Mouse (Mus musculus): ENCODE data around the gene Iqgap1.
A peak's percentile ranks its signal among the peaks of the same experiment; 100 is the strongest.

The Iqgap1 gene

DNA sequence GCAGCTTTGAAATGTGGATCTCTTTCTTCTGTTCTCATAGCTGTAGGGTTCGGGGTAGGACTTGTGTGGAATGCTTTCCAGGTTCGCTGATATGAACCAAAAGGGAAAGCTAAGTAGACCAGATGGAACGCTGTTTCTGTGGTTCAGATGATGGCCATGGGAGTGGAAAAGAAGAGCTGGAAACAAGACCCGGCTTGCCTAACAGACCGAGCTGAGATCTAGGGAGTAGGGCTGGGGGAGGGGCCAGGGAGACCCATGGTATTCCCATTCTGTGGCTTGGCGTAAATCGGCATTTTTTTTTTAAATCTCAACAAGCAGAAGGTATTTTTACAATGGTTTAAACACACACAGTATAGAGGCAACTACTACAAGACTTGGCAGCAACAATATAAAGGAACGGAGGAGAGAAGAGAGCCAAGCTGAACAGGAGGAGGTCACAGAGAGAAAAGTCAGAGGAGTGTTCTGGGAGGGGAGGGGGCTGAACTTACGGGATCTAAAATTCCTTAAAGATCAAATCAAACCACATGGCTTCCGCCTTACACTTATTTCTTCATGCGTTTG lies at the start of gene Iqgap1:
Gene Iqgap1, minus strand, starts transcription at position 132 of the 561 bp plus-strand sequence.
- DNase-seq = peak; percentile 43

DNA sequence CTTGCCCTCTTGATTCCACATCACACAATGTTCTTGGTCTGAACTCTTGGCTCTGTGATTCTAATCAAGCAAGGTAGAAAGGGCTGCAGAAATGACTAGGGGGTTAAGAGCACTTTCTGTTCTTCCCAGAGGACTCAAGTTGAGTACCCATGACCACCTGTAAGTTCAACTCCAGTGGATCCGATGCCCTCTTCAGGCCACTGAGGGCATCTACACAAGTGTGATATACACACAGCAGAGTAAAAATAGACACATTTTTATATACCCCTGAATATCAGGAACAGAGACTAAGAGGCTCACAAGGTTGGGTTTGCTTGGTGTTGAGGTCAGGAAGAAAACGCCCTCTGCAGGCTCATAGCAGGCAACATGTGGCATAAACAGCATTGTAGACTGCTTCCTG lies 47.9 kb upstream of the Iqgap1 start:
- no peak for DNase-seq

DNA sequence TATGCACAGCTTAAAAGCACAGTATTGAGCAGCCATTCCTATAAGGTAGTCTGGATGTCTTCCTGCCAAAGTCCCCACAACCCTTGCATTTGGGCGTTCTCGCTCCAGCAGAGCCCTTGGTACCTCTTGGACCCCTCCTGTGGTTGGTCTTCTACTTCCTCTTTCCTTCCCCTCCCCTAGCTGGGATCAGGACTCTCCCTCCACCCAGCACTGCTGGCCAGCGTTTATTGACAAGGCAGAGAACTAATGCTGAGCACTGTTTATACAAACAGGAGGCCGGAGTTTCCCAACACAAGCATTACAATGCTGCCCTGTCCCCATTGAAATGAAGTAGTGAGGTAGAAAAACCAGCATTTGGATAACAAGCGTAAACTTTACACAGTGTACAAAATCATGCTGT lies 47.3 kb upstream of the Iqgap1 start:
- no peak for DNase-seq

DNA sequence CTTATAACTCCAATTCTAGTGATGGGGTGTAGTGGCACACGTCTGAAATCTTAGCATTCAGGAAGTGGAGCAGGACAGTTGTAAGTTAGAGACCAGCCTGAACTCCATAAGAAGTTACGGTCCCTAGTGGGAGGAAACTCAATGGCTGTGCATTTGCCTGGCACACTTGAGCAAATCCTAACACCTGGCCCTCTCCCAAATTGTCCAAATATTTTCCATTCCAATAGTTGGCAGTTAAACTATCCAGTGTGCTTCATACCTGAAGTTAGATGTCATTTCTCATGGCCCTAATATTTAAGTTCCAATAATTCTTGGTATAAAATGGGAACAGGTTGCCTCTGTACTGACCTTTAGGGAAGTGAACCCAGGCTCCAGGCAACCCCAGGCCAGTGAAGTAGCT lies 42.9 kb upstream of the Iqgap1 start:
- DNase-seq = no peak

DNA sequence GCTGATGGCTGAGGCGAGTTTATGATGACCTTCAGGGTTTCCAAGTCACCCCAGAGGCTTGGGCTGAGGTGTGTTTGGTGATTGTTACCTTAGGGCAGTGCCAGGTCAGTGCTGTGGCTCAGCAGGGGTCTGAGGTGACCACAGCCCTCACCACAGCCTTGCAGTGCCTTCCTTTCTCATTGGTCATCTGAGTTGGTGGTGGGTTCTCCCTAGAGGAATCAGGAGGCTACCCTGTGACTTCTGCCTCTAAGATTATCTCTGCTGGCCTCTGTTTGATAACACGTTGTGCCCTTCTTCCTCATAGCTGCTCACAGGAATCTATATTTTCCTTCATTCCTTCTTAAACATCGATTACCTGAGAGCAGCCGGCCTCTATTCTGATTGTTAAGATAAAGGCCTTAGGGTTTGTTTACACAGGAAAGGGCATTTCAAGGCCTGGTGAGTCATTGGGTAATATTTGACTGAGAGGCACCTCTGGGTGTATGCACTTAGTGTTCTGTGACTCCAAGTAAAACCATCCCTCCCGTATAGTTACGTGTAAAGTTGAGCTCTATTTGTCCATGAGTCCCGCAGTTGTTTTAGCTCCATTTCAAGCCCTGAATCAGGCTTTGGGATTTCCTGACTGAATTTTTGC lies 40.9 kb upstream of the Iqgap1 start:
- no peak for DNase-seq

DNA sequence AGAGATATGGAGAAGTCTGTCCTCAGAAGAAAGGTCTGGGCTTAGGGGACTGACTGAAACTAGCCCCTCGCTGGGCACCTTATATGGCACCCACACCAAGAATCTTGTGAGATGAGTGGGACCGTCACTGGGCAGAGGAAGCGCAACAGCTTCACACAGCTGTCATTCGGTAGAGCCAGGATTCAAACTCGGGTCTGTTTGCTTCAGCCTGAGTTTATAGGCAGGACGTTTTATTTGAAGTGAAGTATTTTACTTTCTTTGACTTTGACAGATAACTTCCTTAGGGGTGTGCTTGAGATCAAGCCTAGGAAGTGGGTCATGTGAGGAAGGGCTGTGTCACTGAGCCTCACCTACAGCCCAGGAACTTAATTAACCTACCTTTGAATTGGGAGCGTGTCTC lies 39.7 kb upstream of the Iqgap1 start:
- no peak for DNase-seq

DNA sequence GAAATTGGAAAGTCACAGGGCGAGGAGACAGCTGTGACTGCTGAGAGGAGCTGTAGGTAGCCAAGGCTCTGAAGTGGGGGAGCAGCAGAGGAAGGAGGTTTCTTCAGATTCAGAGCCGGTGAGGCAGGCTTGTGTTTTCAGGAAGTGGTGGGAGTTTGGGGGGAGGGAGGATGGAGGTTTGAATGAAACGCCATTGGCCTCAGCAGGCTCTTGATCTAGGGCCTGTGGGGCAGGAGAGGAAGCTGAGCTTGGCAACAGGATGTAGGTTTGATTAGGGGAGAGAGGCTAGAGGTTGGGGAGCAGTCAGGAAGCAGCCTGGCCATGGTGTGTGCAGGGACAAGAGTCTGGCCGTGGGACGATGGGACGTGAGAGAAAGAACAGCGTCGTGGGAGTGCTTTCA lies 39.1 kb upstream of the Iqgap1 start:
- DNase-seq = peak; percentile 49

DNA sequence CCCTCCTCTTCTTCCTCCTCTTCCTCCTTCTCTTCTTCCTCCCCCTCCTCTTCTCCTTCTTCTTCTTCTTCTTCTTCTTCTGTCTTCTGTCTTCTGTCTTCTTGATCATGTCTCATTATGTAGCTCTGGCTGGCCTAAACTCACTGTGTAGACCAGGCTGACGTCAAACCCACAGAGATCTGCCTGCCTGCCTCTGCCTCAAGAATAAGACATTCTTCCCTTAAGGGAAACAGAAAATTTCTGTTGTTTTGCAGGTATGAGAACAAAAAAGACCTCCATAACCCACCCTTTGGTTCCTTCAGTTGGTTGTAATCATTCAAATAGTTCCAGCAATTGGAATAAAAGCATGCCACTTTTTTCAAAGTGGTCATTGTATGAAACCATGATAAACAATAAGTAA lies 38.4 kb upstream of the Iqgap1 start:
- DNase-seq = no peak

DNA sequence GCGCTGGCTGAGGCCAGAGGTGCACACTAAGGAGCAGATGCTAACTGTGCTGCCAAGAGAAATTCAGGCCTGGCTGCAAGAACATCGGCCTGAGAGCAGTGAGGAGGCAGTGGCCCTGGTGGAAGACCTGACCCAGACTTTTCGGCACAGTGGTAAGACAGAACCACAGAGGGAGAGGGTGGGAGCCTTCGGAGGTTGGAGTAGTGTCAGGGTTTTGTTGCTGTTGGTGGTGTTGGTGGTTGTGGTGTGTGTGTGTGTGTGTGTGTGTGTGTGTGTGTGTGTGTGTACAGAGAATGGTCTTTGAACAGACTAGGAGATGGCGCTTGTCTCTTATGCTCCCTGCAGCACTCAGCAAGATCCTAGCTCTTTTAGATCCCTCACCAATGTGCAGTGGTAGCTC lies 37.7 kb upstream of the Iqgap1 start:
- DNase-seq = no peak

DNA sequence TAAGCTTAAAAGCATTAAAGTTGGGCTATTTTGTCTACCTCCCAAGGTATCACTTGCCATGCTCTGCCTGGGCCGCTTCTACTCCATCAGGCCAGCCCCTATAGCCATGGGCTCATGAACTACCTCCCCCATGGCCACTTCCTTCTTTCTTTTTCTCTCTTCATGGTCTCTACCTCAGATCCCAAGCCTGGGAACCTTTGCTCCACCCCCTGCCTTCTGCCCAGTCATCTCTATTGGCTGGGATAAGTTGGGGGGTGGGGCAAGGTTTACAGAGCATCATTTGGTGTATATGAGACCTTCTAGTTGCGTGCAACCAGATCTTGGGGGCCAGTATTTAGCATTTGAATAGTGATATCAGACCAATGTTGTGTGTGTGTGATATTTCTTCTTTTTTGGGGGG lies 36.7 kb upstream of the Iqgap1 start:
- no peak for DNase-seq

DNA sequence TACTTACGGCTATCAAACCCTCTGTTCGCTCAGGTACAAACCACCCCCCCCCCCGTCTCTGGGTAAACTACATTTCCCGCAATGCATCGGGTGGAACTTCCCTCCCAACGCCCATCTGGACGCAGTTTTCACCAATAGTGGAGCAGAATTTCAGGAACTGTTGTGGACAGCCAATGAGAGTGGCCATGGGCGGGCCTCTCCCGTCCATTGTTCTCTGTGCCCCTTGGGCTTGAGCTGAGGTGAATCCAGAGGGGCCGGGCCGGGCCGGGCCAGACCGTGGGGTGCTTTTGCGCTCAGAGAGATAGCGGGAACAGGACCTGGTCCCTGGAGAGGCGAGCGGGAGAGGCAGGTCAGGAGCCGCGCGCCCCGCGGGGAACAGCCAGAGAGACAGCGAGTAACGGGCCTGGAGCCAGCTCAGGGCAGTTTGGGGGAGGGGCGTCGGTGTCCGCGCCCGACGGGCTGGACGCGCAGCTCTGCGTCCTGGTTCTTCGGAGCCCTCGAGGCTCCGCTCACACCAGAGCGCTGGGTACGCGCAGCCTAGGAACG lies 35.0 kb upstream of the Iqgap1 start, which contains the start of gene Zscan2:
Gene Zscan2, plus strand, starts transcription at position 192 of the 546 bp plus-strand sequence.
- peak; percentile 95 for DNase-seq

DNA sequence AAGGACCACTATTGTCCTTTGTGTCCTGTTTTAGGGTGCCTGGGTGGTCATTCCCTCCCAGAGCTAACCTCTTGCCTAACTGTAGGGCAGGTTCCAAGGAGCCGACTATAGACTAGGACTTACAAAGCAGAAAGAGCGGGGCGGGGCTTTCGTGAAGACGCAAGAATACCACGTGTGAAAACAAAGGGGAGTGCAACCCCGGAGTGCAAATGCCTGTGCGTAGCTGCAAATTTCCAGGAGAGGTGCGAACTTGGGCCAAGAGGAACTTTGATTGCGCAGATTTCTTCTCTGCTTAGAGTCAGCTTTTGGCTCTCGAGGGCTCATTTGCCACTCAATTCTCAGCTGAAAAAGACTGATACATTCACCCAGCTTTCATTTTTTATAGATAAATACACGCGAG lies 34.5 kb upstream of the Iqgap1 start:
- DNase-seq = peak; percentile 81

DNA sequence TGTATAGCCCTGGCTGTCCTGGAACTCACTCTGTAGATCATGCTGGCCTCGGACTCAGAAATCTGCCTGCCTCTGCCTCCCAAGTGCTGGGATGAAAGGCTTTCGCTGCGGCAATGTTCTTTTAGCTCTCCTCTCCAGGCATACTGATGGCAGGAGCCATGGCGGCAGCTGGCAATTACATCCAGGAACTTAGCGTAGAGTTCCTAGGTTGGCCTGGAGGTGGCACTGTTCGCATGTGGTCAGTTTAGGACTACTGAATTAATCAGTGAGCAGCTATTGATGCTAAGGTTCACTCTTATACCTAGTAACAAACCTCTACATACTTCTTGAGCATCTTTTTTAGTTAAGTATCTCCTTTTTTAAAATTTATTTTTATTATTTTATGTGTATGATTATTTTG lies 31.4 kb upstream of the Iqgap1 start:
- DNase-seq = peak; percentile 88

DNA sequence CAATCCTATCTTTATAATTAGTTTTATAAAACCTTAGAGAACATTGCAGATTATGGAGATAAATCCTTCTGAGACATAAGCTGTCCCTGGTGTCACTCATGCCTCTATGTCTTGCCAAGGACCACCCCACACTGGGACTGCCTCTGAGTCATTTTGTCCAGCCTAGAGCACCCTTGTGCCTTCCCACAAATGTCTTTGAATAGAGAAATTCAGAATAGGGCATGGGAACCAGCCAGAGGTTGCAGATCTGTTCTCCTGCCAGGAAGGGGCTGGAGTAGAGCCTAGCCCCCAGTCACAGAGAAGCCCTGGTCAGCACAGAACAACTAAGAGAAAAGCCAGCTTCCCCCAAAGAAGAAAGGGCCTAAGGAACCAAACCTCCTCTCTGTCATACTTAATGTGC lies 29.5 kb upstream of the Iqgap1 start:
- no peak for DNase-seq

DNA sequence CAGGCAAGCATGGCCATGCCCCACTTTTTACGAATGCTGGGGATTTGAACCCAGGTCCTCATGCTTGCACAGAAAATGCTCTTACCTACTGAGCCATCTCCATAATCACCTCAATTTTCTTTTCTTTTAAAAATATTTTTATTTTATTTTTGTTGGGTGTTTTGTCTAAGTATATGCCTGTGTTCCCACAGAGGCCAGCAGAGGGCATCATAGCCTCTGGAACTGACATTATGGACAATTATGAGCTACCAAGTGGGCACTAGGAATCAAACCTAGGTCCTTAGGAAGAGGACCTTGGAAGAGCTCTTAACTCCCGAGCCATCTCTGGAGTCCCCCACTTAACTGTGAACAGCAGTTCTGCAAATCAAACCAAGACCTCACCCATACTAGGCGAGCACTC lies 27.4 kb upstream of the Iqgap1 start:
- DNase-seq = no peak

DNA sequence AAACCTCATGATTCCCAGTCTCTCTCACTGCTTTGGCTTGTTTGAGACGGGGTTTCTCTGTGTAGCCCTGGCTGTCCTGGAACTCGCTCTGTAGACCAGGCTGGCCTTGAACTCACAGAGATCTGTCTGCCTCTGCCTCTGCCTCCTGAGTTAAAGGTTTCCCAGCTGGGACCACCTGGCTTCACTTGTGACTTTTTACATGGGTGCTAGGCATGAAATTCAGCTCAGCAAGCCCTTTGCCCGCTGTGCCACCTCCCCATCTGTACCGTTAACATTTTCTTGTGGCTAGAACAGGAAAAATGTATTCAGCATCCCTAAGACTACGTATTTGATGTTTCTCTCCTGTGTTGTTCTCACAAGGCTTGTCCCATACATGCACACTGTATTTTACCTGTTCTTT lies 24.7 kb upstream of the Iqgap1 start:
- no peak for DNase-seq

DNA sequence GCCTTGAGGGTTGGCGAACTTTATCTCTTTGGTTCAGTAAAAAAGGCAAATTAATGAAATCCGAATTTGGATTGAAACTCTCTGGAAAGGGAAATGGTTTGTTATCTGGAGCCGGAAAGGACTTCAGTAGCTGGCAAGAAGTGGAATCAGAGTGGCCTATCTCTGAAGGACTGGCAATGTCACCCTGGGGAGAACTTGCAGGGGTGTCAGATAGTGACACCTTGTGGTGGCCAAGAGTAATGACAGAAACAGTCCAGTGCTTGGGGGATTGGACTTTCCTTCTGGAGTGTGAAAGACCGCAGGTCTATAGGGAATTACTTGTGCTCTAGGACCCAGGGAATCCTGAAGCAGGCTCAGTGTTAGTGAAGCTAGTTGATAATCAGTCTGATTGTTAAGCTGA lies 23.9 kb upstream of the Iqgap1 start:
- DNase-seq = peak; percentile 70

DNA sequence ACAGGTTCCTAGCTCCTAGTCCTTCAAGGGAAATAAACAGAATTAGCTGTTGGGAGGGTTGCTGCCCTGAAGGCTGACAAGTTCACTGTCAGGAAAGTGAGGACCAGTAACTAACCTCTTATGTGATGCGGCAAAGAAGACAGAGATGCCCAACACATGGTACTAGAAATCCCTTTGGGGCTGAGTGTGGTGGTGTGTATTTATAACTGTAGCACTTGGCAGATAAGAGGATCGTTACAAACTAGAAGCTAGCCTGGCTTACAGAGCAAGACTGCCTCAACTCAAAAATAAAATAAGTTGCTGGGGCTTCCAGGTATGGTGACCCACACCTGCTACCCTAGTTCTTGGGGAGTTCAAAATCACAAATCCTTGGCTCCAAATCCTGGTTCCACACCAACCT lies 23.5 kb upstream of the Iqgap1 start:
- DNase-seq = no peak

DNA sequence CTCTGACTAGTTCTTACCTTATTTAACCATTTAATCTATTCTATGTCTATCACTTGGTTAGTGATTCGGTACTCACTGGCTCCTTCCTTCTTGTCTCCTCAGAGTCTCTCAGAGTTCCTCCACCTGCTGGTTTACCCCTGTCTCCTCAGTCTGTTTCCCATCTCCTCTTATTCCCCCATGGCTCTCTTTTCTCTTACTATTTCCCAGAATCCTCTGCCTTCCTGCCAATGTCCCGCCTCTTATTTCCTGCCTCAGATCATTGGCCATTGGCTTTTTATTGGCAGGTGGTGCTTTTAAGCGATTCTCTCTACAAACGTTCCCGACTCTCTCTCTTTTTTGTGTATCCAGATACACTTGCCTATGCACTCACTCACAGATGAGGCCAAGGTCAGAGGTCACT lies 20.9 kb upstream of the Iqgap1 start:
- DNase-seq = no peak

DNA sequence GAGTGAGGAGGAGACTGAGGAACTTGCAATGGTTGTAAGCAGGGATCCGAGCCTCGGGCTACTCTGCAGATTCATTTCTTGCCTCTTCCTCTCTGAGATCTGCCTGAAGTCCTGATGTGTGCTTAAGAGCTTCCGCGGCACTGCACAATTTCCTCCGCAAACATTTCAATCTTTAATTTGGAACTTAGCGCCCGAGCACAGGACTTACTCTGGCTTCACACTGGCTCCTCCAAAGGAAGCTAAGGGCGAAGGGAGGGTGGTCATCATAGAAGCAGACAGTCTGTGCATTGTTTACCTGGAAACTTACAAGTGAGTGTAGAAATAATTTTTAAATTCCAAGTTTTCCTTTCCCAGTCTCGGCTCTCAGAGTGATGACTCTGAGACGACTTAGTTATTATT lies 20.5 kb upstream of the Iqgap1 start:
- DNase-seq = no peak

DNA sequence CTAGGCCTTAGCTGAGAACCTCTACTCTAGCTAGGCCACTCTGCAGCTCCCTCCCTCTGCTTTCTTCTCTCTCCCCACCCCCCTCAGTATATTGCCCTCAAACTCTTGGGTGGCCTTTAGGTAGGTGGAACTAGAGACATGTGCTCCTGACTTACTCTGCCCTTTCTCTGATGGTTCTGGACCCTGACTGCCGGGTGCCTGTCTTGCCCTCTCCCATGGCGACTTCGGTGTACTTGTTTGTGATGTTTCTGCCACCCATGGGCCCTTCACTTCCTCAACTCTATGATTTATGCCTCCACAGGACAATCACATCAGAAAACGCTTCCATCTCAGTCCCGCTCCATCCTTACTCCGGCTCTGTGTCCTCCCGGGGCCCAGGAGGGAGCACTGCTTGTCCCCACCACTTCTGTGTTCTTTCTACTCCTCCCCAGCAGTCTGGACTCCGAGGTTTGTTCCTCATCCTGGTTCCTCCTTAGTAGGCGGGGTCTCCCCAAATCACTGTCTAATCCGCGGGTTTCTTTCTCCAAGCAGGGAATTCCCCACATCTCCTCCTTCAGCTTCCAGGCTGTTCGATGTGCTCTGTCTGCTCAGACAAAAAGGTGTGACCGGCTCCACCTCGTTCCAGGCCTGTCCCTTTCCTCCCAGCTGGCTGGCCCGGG lies 20.0 kb upstream of the Iqgap1 start:
- peak; percentile 33 for DNase-seq

DNA sequence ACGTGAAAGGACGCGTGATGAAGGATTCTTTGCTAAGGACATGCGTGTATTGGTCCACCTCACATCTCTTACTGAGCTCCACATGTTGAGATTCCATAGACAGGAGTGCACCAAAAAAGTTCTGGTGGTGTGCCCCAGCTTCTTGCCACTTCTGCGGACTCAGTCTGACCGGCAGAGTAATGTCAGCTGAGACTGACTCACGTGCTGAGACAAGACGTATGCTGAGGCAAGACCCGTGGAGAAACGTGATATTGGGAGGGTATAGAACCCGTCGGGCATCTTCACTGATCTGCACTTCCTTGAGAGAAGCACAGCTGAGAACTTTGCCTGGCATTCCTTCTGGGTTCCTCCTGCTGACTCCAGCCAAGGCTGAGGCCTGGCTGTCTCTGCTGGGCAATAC lies 18.9 kb upstream of the Iqgap1 start:
- no peak for DNase-seq

DNA sequence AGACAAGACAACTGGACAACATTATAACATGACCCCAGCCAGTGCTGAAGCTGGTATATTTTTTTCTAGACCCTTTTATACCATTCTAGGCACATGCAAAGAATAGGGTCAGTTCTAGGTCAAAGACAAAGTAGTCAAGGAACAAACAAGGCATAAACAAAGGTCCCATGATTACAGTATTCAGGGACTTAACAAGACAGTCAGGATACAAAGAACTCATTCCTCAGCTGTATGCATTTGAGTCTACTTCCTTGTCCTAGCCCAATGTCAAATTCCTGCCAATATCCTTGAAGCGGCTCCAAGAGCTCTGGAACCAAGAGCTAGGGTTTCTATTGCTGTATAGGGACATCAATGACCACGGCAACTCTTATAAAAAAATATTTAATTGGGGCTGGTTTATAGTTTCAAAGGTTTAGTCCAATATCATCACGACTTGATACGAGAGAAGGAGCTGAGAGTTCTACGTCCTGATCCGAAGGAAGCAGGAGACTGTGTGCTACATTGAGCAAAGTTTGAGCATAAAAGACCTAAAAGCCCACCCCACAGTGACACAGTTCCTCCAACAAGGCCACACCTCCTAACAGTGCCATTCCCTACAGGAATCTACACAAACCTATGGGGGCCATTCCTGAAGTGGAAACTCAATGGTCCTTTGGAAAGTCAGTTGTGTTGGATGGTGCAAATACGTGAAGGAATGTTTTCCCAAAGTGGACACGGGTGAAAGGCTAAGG lies 18.3 kb upstream of the Iqgap1 start:
- DNase-seq = no peak

DNA sequence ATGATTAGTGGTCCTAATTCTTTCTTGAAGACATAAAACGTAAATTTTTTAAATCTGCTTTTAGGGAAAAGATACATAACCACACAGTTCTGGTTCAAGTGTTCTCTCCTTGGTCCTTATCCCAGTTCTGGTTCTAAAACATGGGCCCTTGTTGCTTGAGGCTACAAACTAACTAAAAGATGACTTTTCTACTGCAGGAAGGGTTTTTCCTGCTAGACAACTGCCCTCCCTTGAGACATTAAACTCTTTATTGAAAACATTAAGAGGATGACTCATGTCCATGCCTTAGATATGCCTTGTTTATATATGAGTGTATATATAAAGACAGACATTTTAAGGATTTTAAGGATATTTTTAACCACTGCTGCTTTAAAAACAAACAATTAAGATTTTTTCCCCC lies 17.4 kb upstream of the Iqgap1 start:
- no peak for DNase-seq
